Mouse (Mus musculus): ENCODE data around the gene Itgb2. TPM values are rescaled to one million over a fixed set of nuclear protein-coding genes. Genes with fewer than 3 reads are reported as not detected.

Gene Itgb2
- polyA plus RNA-seq, 1 experiment from 2014 or later: 2.4 TPM

DNA sequence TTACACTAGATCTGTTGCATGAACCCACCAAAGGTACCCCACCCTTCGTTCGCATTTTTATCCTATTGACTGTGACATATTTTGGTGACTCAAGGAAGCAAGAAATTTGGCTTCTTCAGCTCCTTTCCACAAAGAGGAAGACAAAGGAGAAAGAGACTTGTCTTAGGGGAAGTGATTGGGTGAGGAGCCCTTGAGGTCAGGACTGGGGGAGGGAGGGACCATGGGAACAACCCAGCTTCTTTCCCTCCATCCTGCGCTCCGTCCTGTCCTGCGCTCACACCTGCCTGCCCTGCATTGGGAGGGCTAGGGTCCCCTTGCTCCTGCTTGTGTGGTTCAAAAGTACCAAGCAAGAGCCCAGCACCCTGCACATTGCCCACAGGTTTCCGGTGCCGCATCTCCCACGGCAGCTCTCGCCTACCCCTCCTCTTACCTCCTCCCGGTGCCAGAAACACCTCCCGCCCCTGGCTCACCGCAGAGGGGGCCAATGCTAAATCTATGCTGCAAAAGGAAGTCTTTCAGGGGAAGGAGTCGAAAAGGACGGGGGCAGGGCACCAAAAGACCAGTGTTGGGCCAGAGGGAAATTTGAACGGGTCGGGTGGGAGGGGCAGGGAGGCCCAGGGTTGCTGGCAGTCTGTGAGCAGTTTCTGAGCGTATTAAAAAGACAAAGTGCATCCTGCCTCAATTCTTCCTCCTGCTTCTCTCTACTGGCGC, 7.9 kb upstream of the Itgb2 start:
- 17% methylated on average over 18 of the region's 18 CpGs for WGBS (ENCODE audit: insufficient replicate concordance)
- no peak for ATAC-seq (replicated peaks; ENCODE audit: insufficient number of reproducible peaks, low FRiP score, low TSS enrichment)
- peaks cover 10% of the 10 kb centered on the region for H3K4me1 ChIP-seq (ENCODE audit: control insufficient read depth, insufficient read depth, low read length)
- H3K27me3 ChIP-seq (ENCODE audit: control insufficient read depth, insufficient read depth, low read length): 0 out of 2 replicates have a peak, but pooled peaks cover 2% of the 10 kb centered on the region
- H3K4me3 ChIP-seq (ENCODE audit: low read depth, low read length): peak overlapping the region; percentile 32
- H3K4me2 ChIP-seq: peak overlapping the region; percentile 73
- no peak overlapping the region for H3K27ac ChIP-seq (ENCODE audit: low read depth, low read length)
- no peaks in the 10 kb centered on the region for H3K9me3 ChIP-seq (replicated peaks; ENCODE audit: control insufficient read depth, low read length)
- no peaks in the 10 kb centered on the region for H3K36me3 ChIP-seq (ENCODE audit: control insufficient read depth, insufficient read depth, low read length)
- H3K9ac ChIP-seq (ENCODE audit: low read depth, low read length): peak overlapping the region; percentile 47; the same call in 1 of the 2 replicates

DNA sequence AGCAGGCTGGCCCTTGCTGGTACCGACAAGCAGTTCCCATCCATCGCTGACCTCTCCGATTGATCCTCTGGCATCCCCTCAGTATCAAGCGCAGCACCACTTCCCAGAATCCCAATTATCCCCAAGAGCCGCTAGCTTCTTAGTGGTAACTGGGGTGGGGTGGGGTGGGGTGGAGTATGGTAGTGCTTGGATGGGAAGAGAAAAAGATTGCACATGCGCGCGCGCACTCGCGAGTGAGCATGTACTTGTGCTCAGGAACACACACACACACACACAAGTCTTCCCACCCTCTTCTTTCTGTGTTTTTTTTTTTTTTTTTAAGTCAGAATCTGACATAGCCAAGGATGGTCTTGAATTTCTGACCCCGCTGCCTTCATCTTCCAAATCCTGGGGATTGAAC, 7.3 kb upstream of the Itgb2 start:
- Histone ChIP-seq H3K4me2 (peak overlapping the region; percentile 73), H3K9me3 (replicated peaks; ENCODE audit: control insufficient read depth, low read length) (no peaks in the 10 kb centered on the region), H3K27me3 (ENCODE audit: control insufficient read depth, insufficient read depth, low read length) (0 out of 2 replicates have a peak, but pooled peaks cover 2% of the 10 kb centered on the region), H3K9ac (ENCODE audit: low read depth, low read length) (peak overlapping the region; percentile 47; the same call in 1 of the 2 replicates), H3K4me1 (ENCODE audit: control insufficient read depth, insufficient read depth, low read length) (peaks cover 10% of the 10 kb centered on the region), H3K36me3 (ENCODE audit: control insufficient read depth, insufficient read depth, low read length) (no peaks in the 10 kb centered on the region), H3K4me3 (ENCODE audit: low read depth, low read length) (peak overlapping the region; percentile 32), H3K27ac (ENCODE audit: low read depth, low read length) (no peak overlapping the region)
- no peak for ATAC-seq (replicated peaks; ENCODE audit: insufficient number of reproducible peaks, low FRiP score, low TSS enrichment)
- 52% methylated on average over 12 of the region's 12 CpGs for WGBS (ENCODE audit: insufficient replicate concordance)

DNA sequence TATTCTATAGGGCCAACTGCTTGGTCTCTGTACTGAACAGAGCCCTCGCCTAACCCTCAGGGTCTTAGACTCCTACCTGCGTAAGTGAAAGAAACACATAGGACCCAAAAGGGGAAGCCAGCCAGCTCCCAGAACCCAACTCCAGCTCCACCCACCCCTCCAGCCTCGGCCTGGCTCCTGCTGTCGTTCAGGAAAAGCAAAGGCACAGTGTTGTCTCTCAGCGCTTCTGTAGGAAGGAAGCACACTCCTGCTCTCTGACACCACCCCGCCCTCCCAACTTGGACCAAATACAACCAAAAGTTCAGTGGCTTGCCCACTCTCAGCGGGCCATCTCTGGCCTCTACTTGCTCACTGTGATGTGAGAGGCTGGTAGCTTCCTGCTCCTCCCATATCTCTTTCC, 6.7 kb upstream of the Itgb2 start:
- H3K4me2 ChIP-seq: no peak overlapping the region
- no peak for ATAC-seq (replicated peaks; ENCODE audit: insufficient number of reproducible peaks, low FRiP score, low TSS enrichment)
- H3K4me3 ChIP-seq (ENCODE audit: low read depth, low read length): no peak overlapping the region
- no peak overlapping the region for H3K27ac ChIP-seq (ENCODE audit: low read depth, low read length)
- 0 out of 2 replicates have a peak, but pooled peaks cover 2% of the 10 kb centered on the region for H3K27me3 ChIP-seq (ENCODE audit: control insufficient read depth, insufficient read depth, low read length)
- H3K9ac ChIP-seq (ENCODE audit: low read depth, low read length): no peak overlapping the region
- no peaks in the 10 kb centered on the region for H3K9me3 ChIP-seq (replicated peaks; ENCODE audit: control insufficient read depth, low read length)
- H3K36me3 ChIP-seq (ENCODE audit: control insufficient read depth, insufficient read depth, low read length): no peaks in the 10 kb centered on the region
- 52% methylated on average over 7 of the region's 7 CpGs for WGBS (ENCODE audit: insufficient replicate concordance)
- H3K4me1 ChIP-seq (ENCODE audit: control insufficient read depth, insufficient read depth, low read length): peaks cover 10% of the 10 kb centered on the region

- WGBS (ENCODE audit: insufficient replicate concordance): 63% methylated on average over 2 of the region's 2 CpGs
- Histone ChIP-seq H3K36me3 (ENCODE audit: control insufficient read depth, insufficient read depth, low read length) (no peaks in the 10 kb centered on the region), H3K9ac (ENCODE audit: low read depth, low read length) (no peak overlapping the region), H3K9me3 (replicated peaks; ENCODE audit: control insufficient read depth, low read length) (no peaks in the 10 kb centered on the region), H3K4me3 (ENCODE audit: low read depth, low read length) (no peak overlapping the region), H3K27ac (ENCODE audit: low read depth, low read length) (no peak overlapping the region), H3K4me2 (no peak overlapping the region), H3K4me1 (ENCODE audit: control insufficient read depth, insufficient read depth, low read length) (peaks cover 23% of the 10 kb centered on the region), H3K27me3 (ENCODE audit: control insufficient read depth, insufficient read depth, low read length) (0 out of 2 replicates have a peak, but pooled peaks cover 2% of the 10 kb centered on the region)
- no peak for ATAC-seq (replicated peaks; ENCODE audit: insufficient number of reproducible peaks, low FRiP score, low TSS enrichment)
Measured at GRCm38 (mm10) chr10:77526488-77526887, 3.6 kb upstream of the Itgb2 start.

GRCm38 (mm10) chr10:77528634-77529033, 1.4 kb upstream of the Itgb2 start:
- H3K27ac ChIP-seq (ENCODE audit: low read depth, low read length): no peak overlapping the region
- H3K27me3 ChIP-seq (ENCODE audit: control insufficient read depth, insufficient read depth, low read length): no peaks in the 10 kb centered on the region
- no peak for ATAC-seq (replicated peaks; ENCODE audit: insufficient number of reproducible peaks, low FRiP score, low TSS enrichment)
- WGBS (ENCODE audit: insufficient replicate concordance): 80% methylated on average over 6 of the region's 6 CpGs
- peaks cover 16% of the 10 kb centered on the region for H3K4me1 ChIP-seq (ENCODE audit: control insufficient read depth, insufficient read depth, low read length)
- H3K4me3 ChIP-seq (ENCODE audit: low read depth, low read length): no peak overlapping the region
- no peak overlapping the region for H3K4me2 ChIP-seq
- H3K36me3 ChIP-seq (ENCODE audit: control insufficient read depth, insufficient read depth, low read length): no peaks in the 10 kb centered on the region
- H3K9me3 ChIP-seq (replicated peaks; ENCODE audit: control insufficient read depth, low read length): no peaks in the 10 kb centered on the region
- H3K9ac ChIP-seq (ENCODE audit: low read depth, low read length): no peak overlapping the region

DNA sequence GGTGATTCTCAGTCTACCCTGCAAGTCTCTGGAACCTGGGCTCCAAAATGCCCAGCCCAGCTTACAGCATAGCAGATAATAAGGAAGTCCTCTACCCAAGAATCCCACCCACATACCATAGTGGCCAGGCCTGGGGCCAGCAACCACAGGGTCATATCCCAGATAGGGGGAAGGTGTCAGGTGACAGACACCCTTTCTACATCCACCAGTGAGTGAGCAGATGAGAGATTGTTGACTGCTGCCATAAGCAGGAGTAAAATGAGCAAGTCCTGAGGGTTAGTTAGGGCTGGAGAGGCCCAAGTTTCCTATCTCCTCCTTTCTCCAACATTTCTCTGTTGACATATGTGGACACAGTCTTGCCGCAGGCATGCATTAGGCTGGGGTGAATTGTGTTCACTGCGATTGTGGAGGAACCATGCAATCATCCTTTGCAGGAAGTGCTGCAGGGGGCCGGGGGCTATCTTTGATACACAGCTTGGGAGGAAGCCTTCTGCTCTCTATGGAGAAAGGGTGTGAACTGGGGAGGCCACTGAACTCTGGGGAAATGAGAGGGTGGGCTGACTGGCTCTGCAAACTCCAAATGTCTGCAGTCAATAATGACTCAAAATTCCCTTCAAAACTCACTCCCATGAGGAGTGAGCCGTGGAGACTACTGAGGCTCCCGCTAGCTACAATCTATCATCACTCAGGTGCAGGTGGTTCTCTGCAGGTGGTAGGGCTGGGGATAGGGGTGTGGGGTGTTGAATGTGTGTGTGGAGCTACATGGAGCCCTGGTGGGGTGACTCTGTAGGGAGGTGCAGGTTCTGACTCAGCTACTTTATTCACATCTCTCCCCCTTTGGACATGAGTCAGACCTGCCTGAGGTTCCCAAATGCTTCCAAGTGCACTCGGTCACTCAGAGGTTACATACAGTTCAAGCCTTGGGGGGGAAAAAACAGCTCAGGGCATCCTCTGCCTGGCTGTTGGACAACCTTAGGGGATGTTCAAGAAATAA, 1.3 kb downstream of the Itgb2 start:
- ATAC-seq (replicated peaks; ENCODE audit: insufficient number of reproducible peaks, low FRiP score, low TSS enrichment): peak; percentile 55; the same call in 1 of the 2 replicates
- H3K27me3 ChIP-seq (ENCODE audit: control insufficient read depth, insufficient read depth, low read length): no peaks in the 10 kb centered on the region
- no peak overlapping the region for H3K4me2 ChIP-seq
- no peaks in the 10 kb centered on the region for H3K36me3 ChIP-seq (ENCODE audit: control insufficient read depth, insufficient read depth, low read length)
- H3K4me1 ChIP-seq (ENCODE audit: control insufficient read depth, insufficient read depth, low read length): peaks cover 16% of the 10 kb centered on the region
- H3K9ac ChIP-seq (ENCODE audit: low read depth, low read length): no peak overlapping the region
- 0 out of 2 replicates have a peak overlapping the region, but pooled peaks have one; percentile 11 for H3K27ac ChIP-seq (ENCODE audit: low read depth, low read length)
- no peak overlapping the region for H3K4me3 ChIP-seq (ENCODE audit: low read depth, low read length)
- WGBS (ENCODE audit: insufficient replicate concordance): 43% methylated on average over 6 of the region's 6 CpGs
- no peaks in the 10 kb centered on the region for H3K9me3 ChIP-seq (replicated peaks; ENCODE audit: control insufficient read depth, low read length)

- WGBS (ENCODE audit: insufficient replicate concordance): 73% methylated on average over 1 of the region's 1 CpGs
- H3K27ac ChIP-seq (ENCODE audit: low read depth, low read length): no peak overlapping the region
- no peak for ATAC-seq (replicated peaks; ENCODE audit: insufficient number of reproducible peaks, low FRiP score, low TSS enrichment)
- H3K36me3 ChIP-seq (ENCODE audit: control insufficient read depth, insufficient read depth, low read length): no peaks in the 10 kb centered on the region
- H3K9ac ChIP-seq (ENCODE audit: low read depth, low read length): no peak overlapping the region
- no peaks in the 10 kb centered on the region for H3K27me3 ChIP-seq (ENCODE audit: control insufficient read depth, insufficient read depth, low read length)
- no peak overlapping the region for H3K4me2 ChIP-seq
- peaks cover 16% of the 10 kb centered on the region for H3K4me1 ChIP-seq (ENCODE audit: control insufficient read depth, insufficient read depth, low read length)
- no peaks in the 10 kb centered on the region for H3K9me3 ChIP-seq (replicated peaks; ENCODE audit: control insufficient read depth, low read length)
- no peak overlapping the region for H3K4me3 ChIP-seq (ENCODE audit: low read depth, low read length)
Measured at GRCm38 (mm10) chr10:77532020-77532413, 2.0 kb downstream of the Itgb2 start.

- Histone ChIP-seq H3K27ac (ENCODE audit: low read depth, low read length) (no peak overlapping the region), H3K36me3 (ENCODE audit: control insufficient read depth, insufficient read depth, low read length) (no peaks in the 10 kb centered on the region), H3K4me3 (ENCODE audit: low read depth, low read length) (no peak overlapping the region), H3K4me2 (no peak overlapping the region), H3K9ac (ENCODE audit: low read depth, low read length) (no peak overlapping the region), H3K27me3 (ENCODE audit: control insufficient read depth, insufficient read depth, low read length) (no peaks in the 10 kb centered on the region), H3K9me3 (replicated peaks; ENCODE audit: control insufficient read depth, low read length) (no peaks in the 10 kb centered on the region), H3K4me1 (ENCODE audit: control insufficient read depth, insufficient read depth, low read length) (peaks cover under 1% of the 10 kb centered on the region; the same call in 1 of the 2 replicates)
- no peak for ATAC-seq (replicated peaks; ENCODE audit: insufficient number of reproducible peaks, low FRiP score, low TSS enrichment)
- 71% methylated on average over 8 of the region's 8 CpGs for WGBS (ENCODE audit: insufficient replicate concordance)
Measured at GRCm38 (mm10) chr10:77536727-77537126, 6.7 kb downstream of the Itgb2 start.

All from heart, embryonic 11.5 days (tissue).